Mouse (Mus musculus): ENCODE data around the gene Pxmp2.
A peak's percentile ranks its signal among the peaks of the same experiment; 100 is the strongest.

The Pxmp2 gene

DNA sequence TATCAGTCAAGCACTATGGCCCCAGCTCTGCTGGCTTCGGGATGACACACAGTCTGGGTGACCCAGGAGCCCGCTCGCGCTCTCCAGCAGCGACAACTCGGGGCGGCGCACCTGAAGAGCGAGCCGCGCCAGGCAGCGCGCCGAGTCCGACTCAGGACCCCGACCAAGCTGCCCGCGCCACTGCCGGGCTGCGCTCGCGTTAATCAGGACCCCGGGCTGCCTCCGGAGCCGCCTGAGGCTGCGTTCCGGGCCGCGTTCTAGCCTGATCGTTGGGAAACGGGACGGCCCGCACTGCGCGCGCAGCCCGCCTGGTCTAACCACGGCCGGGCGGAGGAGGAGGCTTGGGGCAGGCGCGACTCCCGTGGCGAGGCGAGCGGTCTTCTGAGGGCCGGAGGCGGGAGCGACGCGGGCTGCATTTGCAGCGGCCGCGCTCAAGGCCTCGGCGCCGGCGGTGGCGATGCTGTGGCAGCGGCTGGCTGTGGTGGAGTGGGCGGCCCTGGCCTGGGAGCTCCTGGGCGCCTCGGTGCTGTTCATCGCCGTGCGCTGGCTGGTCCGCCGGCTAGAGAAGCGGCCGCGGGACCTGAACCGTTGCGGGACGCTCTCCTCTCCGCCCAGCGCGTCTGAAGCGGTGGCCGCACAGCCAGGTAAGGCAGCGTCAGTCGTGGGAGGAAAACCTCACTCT lies 55.1 kb downstream of the Pxmp2 start, which contains the start of gene Ankle2:
TSS of gene Ankle2 (plus strand) at position 225 of the 682 bp plus-strand sequence.
- peak; percentile 94 for DNase-seq (ENCODE audit: low spot score)

DNA sequence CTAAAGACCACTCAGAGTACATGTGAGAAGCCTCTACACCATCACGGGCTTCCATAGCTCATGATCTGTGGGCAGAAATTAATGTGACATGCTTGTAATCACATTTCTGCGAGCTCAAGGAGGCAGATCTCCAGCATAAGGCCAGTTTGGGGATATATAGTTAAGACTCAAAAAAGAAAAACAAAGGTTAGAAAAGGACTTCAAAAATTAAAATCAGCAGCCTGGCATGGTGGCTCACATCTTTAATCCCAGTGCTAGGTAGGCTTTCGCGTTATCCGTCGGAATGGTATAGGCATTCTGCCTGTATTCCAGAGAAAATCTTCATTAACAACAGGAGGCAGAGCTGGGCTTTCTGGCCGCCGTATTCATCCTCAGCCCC lies 55.6 kb downstream of the Pxmp2 start:
- DNase-seq (ENCODE audit: low spot score): no peak

DNA sequence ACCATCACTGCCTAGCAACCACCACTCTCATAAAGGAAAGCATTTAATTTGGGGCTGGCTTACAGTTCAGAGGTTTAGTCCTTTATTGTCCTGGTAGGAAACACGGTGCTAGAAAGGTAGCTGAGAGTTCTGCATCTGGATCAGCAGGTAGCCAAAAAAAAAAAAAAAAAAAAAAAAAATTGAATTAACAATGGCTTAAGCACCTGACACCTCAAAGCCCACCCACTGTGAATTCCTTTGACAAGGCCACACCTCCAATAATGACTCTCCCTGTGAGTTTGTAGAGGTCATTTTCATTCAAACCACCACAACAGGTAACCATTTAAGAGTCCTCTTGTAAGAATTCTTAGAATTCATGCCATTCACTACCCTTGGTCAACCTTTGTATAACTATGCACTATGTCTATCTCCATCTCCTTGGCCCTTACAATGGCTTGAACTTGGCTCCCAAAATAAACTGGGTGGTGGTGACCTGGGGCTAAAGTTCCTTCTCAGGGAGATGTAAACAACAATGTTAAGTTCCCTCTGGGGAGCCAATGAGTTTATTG lies 58.6 kb downstream of the Pxmp2 start:
- DNase-seq (ENCODE audit: low spot score): no peak

DNA sequence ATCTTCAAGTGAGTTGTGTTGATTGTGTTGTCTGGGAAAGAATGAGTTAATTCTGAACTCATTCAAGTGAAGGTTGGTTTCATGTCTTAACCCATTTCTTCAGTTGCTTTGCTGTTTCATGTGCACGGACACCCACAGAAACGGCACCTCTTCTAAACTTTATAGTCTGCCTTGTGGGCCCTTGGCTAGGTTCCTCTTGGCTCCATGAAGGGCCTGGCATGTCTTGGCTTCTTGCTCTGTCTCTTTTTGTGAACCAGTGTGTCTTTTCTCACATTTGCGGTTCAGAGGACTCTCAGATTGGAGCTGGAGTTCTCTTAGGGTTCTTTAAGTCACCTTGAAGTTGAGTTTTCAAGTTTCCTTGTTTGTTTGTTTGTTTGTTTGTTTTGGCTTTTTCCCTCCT lies 60.9 kb downstream of the Pxmp2 start:
- no peak for DNase-seq (ENCODE audit: low spot score)
